Mouse (Mus musculus): ENCODE results near the gene 3110082J24Rik. TPM values are rescaled to one million over a fixed set of nuclear protein-coding genes. Genes with fewer than 3 reads are reported as not detected.
A peak's percentile ranks its signal among the peaks of the same experiment; 100 is the strongest.

The 3110082J24Rik gene
- polyA plus RNA-seq, 1 experiment from 2014 or later: not detected

DNA sequence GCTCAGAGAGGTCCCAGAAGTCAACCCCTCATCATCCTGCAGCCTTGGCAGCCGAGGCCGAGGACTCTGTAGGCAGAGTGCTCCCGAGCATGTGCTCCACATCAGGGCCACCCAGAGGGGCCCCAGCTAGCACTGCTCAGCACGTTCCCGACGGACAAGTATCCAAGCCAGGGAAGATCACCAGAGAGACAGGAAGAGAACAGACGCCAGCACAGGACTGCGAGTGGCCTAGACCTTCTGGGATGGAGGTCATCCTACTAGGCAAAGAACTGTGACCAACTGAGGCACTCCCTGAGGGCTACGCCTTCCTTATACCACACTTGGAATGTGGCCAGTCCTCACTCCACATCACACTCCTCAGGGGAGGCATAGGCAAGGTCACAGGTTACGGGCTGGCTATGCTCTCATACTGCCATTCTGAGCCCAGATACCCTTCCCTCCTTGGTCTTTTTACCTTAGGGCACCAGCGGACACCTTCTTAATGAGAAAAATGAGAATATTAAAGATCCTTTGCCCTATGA is 29.9 kb upstream of the 3110082J24Rik start:
- Histone ChIP-seq H3K4me2 (replicated peaks; ENCODE audit: low read depth) (no peak overlapping the region), H3K9me3 (ENCODE audit: control insufficient read depth) (no peaks in the 10 kb centered on the region), H3K4me1 (replicated peaks; ENCODE audit: control insufficient read depth, insufficient read depth, low read length) (no peaks in the 10 kb centered on the region), H3K9ac (ENCODE audit: low read depth, low read length) (no peak overlapping the region), H3K27ac (ENCODE audit: low read depth, low read length) (no peak overlapping the region), H3K27me3 (replicated peaks; ENCODE audit: control insufficient read depth, insufficient read depth, low read length) (no peaks in the 10 kb centered on the region), H3K4me3 (ENCODE audit: low read depth, low read length) (no peak overlapping the region), H3K36me3 (ENCODE audit: control insufficient read depth, insufficient read depth) (peaks cover 80% of the 10 kb centered on the region)
- ATAC-seq: no peak
- WGBS: 92% methylated on average over 11 of the region's 11 CpGs
- TF ChIP-seq CTCF (IDR thresholded peaks at IDR 0.05; ENCODE audit: low read depth): no peak

DNA sequence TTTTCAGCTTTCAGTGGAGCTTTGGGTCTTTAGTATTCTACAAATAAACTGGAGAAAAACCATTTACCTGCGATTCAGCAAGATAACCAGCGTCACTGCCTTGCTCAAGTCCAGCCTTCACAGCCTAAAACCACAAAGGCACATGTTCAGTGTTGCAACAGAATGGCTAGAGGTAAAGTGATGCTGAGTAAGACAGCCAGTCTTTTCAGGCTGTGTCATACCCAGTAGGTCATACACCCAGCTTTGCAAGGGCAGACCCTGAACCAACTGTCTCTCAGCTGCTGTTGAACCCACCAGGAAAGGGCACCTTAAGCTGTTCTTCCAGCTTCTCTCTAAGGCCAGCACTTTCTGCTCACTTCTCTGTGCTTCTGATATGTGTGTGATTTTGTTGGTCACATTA is 26.3 kb upstream of the 3110082J24Rik start:
- no peak for TF ChIP-seq CTCF (IDR thresholded peaks at IDR 0.05; ENCODE audit: low read depth)
- Histone ChIP-seq H3K27me3 (replicated peaks; ENCODE audit: control insufficient read depth, insufficient read depth, low read length) (no peaks in the 10 kb centered on the region), H3K9ac (ENCODE audit: low read depth, low read length) (no peak overlapping the region), H3K4me1 (replicated peaks; ENCODE audit: control insufficient read depth, insufficient read depth, low read length) (no peaks in the 10 kb centered on the region), H3K36me3 (ENCODE audit: control insufficient read depth, insufficient read depth) (peaks cover 78% of the 10 kb centered on the region), H3K4me3 (ENCODE audit: low read depth, low read length) (no peak overlapping the region), H3K9me3 (ENCODE audit: control insufficient read depth) (no peaks in the 10 kb centered on the region), H3K4me2 (replicated peaks; ENCODE audit: low read depth) (no peak overlapping the region), H3K27ac (ENCODE audit: low read depth, low read length) (no peak overlapping the region)
- 88% methylated on average over 2 of the region's 2 CpGs for whole genome bisulfite sequencing
- no peak for ATAC-seq

DNA sequence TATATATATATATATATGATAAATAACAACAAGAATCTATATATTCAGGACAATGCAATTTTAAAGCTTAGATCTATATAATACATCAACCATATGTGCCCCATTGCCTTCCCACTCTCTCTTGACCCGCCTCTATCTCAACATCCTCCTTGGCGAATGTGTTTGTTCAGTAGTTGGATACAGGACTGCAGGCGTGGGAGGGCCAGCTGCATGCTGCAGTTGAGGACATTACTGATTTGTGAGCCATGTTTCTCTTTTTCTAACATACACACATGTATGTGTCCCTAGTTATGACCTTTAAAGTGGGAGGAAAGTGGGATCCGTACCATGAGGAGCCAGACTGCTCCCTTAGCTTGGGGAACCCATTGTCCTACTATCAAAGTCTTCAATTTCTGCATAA is 25.4 kb upstream of the 3110082J24Rik start:
- Histone ChIP-seq H3K36me3 (ENCODE audit: control insufficient read depth, insufficient read depth) (peaks cover 85% of the 10 kb centered on the region), H3K9me3 (ENCODE audit: control insufficient read depth) (no peaks in the 10 kb centered on the region)

DNA sequence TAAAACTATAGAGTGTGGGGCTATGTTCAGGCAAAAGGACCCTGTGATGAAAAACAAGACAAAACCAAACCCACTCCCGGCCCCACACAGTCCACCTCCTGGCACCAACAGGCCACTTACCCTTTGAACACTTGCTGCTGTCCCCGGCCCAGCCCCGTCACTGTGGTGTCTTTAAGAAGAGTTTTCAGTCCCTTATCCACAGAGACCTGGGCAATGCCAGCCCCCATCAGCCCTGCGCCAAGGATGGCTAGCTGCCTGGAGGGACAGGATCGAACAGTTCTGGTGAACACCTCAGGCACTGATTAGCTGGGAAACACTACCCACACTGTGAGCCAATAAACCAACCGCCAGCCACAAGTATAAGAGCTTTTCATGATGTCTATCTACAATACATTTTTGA is 22.8 kb upstream of the 3110082J24Rik start:
- H3K4me2 ChIP-seq (replicated peaks; ENCODE audit: low read depth): no peak overlapping the region
- no peak overlapping the region for H3K4me3 ChIP-seq (ENCODE audit: low read depth, low read length)
- no peaks in the 10 kb centered on the region for H3K4me1 ChIP-seq (replicated peaks; ENCODE audit: control insufficient read depth, insufficient read depth, low read length)
- no peak overlapping the region for H3K27ac ChIP-seq (ENCODE audit: low read depth, low read length)
- no peak overlapping the region for H3K9ac ChIP-seq (ENCODE audit: low read depth, low read length)
- H3K27me3 ChIP-seq (replicated peaks; ENCODE audit: control insufficient read depth, insufficient read depth, low read length): no peaks in the 10 kb centered on the region
- no peak for TF ChIP-seq CTCF (IDR thresholded peaks at IDR 0.05; ENCODE audit: low read depth)
- WGBS: 97% methylated on average over 6 of the region's 6 CpGs
- H3K36me3 ChIP-seq (ENCODE audit: control insufficient read depth, insufficient read depth): peaks cover 82% of the 10 kb centered on the region
- H3K9me3 ChIP-seq (ENCODE audit: control insufficient read depth): no peaks in the 10 kb centered on the region
- ATAC-seq: no peak

More for the DNA sequence above, 25.4 kb upstream of the 3110082J24Rik start:
- WGBS: 84% methylated on average over 4 of the region's 4 CpGs
- no peak overlapping the region for H3K4me3 ChIP-seq (ENCODE audit: low read depth, low read length)
- H3K27me3 ChIP-seq (replicated peaks; ENCODE audit: control insufficient read depth, insufficient read depth, low read length): no peaks in the 10 kb centered on the region
- TF ChIP-seq CTCF (IDR thresholded peaks at IDR 0.05; ENCODE audit: low read depth): no peak
- H3K27ac ChIP-seq (ENCODE audit: low read depth, low read length): no peak overlapping the region
- H3K4me2 ChIP-seq (replicated peaks; ENCODE audit: low read depth): no peak overlapping the region
- H3K4me1 ChIP-seq (replicated peaks; ENCODE audit: control insufficient read depth, insufficient read depth, low read length): no peaks in the 10 kb centered on the region
- H3K9ac ChIP-seq (ENCODE audit: low read depth, low read length): no peak overlapping the region
- ATAC-seq: no peak

DNA sequence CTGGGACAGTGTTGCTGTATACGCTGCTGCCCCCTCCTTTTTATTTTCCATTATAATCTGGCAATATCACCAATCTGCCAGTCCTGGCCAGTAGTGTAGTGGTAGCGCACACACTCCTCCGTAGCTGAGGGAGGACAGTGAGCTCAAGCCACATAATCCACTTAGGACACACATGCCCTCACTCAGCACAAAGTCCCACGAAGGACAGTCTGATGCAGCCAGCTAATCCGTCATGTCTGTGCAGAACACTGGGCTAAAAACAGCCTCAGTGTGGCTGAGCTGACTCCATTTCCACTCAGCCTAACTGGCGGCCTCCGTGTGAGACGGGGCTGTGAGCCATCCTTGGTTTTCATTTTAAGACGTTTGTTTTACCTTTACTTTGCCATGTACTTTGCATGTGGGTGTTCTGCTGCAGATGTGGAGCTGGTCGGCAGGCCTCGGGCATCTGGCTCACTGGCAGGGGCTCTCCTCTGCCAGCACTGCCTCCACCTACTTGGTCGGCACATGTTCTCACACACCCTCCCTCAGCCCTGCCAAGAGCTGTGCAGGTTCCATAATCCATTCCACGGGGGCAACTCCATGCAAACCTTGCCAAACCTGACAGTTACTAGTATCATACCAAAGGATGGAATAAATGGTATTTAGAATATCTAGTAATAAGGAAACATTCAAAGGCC is 22.2 kb upstream of the 3110082J24Rik start:
- Histone ChIP-seq H3K36me3 (ENCODE audit: control insufficient read depth, insufficient read depth) (peaks cover 82% of the 10 kb centered on the region), H3K4me3 (ENCODE audit: low read depth, low read length) (no peak overlapping the region), H3K9me3 (ENCODE audit: control insufficient read depth) (no peaks in the 10 kb centered on the region), H3K4me2 (replicated peaks; ENCODE audit: low read depth) (no peak overlapping the region), H3K27me3 (replicated peaks; ENCODE audit: control insufficient read depth, insufficient read depth, low read length) (no peaks in the 10 kb centered on the region), H3K27ac (ENCODE audit: low read depth, low read length) (no peak overlapping the region), H3K4me1 (replicated peaks; ENCODE audit: control insufficient read depth, insufficient read depth, low read length) (no peaks in the 10 kb centered on the region), H3K9ac (ENCODE audit: low read depth, low read length) (no peak overlapping the region)
- 92% methylated on average over 13 of the region's 13 CpGs for WGBS
- no peak for ATAC-seq
- no peak for TF ChIP-seq CTCF (IDR thresholded peaks at IDR 0.05; ENCODE audit: low read depth)

DNA sequence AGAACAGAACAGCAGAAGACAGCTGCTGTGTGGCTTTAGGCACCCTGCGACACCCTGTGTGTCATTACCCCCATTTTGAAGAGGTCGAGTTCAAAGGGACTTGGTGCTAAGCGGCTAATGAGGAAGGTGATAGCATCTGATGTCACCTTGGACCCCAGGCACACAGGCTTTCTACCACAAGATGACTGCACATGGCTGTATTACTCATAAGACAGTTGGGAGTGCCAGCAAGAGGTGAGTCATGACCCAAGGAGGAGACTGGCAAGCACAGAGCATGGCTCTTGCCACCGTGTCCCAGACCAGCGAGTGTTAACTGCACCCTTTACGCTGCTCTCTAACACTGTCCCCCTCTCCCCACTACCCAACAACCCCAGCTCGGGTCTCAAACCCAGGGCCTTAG is 20.9 kb upstream of the 3110082J24Rik start:
- Histone ChIP-seq H3K9ac (ENCODE audit: low read depth, low read length) (no peak overlapping the region), H3K36me3 (ENCODE audit: control insufficient read depth, insufficient read depth) (peaks cover 82% of the 10 kb centered on the region), H3K27ac (ENCODE audit: low read depth, low read length) (no peak overlapping the region), H3K27me3 (replicated peaks; ENCODE audit: control insufficient read depth, insufficient read depth, low read length) (no peaks in the 10 kb centered on the region), H3K4me2 (replicated peaks; ENCODE audit: low read depth) (no peak overlapping the region), H3K9me3 (ENCODE audit: control insufficient read depth) (no peaks in the 10 kb centered on the region), H3K4me3 (ENCODE audit: low read depth, low read length) (no peak overlapping the region), H3K4me1 (replicated peaks; ENCODE audit: control insufficient read depth, insufficient read depth, low read length) (no peaks in the 10 kb centered on the region)
- peak; percentile 32; the same call in 1 of the 2 replicates for ATAC-seq
- TF ChIP-seq CTCF (IDR thresholded peaks at IDR 0.05; ENCODE audit: low read depth): no peak
- WGBS: 81% methylated on average over 7 of the region's 7 CpGs
